Mouse (Mus musculus) megakaryocyte progenitor cell, adult 5-6 weeks (primary cell): Measurements from ENCODE around the gene Mctp1. TPM values are rescaled to one million over a fixed set of nuclear protein-coding genes. Genes with fewer than 3 reads are reported as not detected.
"Not testable (repeated sequence)": the region's sequence is repeated elsewhere in the genome, so short reads cannot be mapped to it uniquely, and the experiment has no call there.

Experiments used
- ATAC-seq: replicated peaks from 2 replicates; pipeline ENCODE4 v1.8.0; 2016; ENCODE audit warnings: mild to moderate bottlenecking, moderate TSS enrichment, inconsistent platforms; ENCODE audit not compliant: poor library complexity
- total RNA-seq, 2 experiments: library from RNA; stranded (forward) in 1 of 2; stranded (reverse) in 1 of 2; fragments of 157-497, 149-512 nt in 1 of 2; fragments of 200-1000 nt in 1 of 2; gene quantifications; 2 replicates each; pipeline versions ENCODE4 v1.2.3 to v1.2.4; 2015 to 2017

The Mctp1 gene
- total RNA-seq, 2 experiments from 2014 or later, result 68.6 to 71.7 TPM

GRCm38 (mm10) chr13:76918321-76918720 is 534.0 kb downstream of the Mctp1 start:
- ATAC-seq, result no peak

- ATAC-seq, result no peak
Observed at GRCm38 (mm10) chr13:76926851-76927250, 542.5 kb downstream of the Mctp1 start.

GRCm38 (mm10) chr13:76927875-76928440 is 543.6 kb downstream of the Mctp1 start:
- no peak for ATAC-seq

GRCm38 (mm10) chr13:76929152-76929551 is 544.8 kb downstream of the Mctp1 start:
- ATAC-seq, result peak; percentile 63

- ATAC-seq, result no peak
Observed at GRCm38 (mm10) chr13:76932933-76933332, 548.6 kb downstream of the Mctp1 start.

GRCm38 (mm10) chr13:76949234-76949633 is 564.9 kb downstream of the Mctp1 start:
- no peak for ATAC-seq

GRCm38 (mm10) chr13:76967588-76967987 is 583.3 kb downstream of the Mctp1 start:
- no peak for ATAC-seq

GRCm38 (mm10) chr13:76969386-76969785 is 585.1 kb downstream of the Mctp1 start:
- peak; percentile 89 for ATAC-seq

- ATAC-seq, result not testable (repeated sequence)
Observed at GRCm38 (mm10) chr13:76971046-76971445, 586.7 kb downstream of the Mctp1 start.

GRCm38 (mm10) chr13:77002628-77003027 is 618.3 kb downstream of the Mctp1 start:
- ATAC-seq, result no peak

- ATAC-seq, result no peak
Observed at GRCm38 (mm10) chr13:77003684-77004083, 619.3 kb downstream of the Mctp1 start.

- ATAC-seq, result no peak
Observed at GRCm38 (mm10) chr13:77018851-77019250, 634.5 kb downstream of the Mctp1 start.

GRCm38 (mm10) chr13:77029594-77029993 is 645.3 kb downstream of the Mctp1 start:
- ATAC-seq, result no peak

GRCm38 (mm10) chr13:77043375-77043774 is 659.0 kb downstream of the Mctp1 start:
- no peak for ATAC-seq

- 0 out of 2 replicates have a peak, but pooled peaks have one; percentile 44 for ATAC-seq
Observed at GRCm38 (mm10) chr13:77045375-77045774, 661.0 kb downstream of the Mctp1 start.

- no peak for ATAC-seq
Observed at GRCm38 (mm10) chr13:77046416-77046815, 662.1 kb downstream of the Mctp1 start.

GRCm38 (mm10) chr13:77047179-77047931 is 663.0 kb downstream of the Mctp1 start:
- no peak for ATAC-seq

GRCm38 (mm10) chr13:77048461-77048860 is 664.1 kb downstream of the Mctp1 start:
- ATAC-seq, result no peak

- no peak for ATAC-seq
Observed at GRCm38 (mm10) chr13:77049736-77050135, 665.4 kb downstream of the Mctp1 start.

GRCm38 (mm10) chr13:77063221-77063620 is 678.9 kb downstream of the Mctp1 start:
- no peak for ATAC-seq

GRCm38 (mm10) chr13:77068847-77069246 is 684.5 kb downstream of the Mctp1 start:
- no peak for ATAC-seq

GRCm38 (mm10) chr13:77072030-77072429 is 687.7 kb downstream of the Mctp1 start:
- ATAC-seq, result no peak
